Mouse (Mus musculus) forebrain, embryonic 16.5 days (tissue): ENCODE measurements at regions not wholly inside any gene's neighbourhood (a gene's known extent, or its start where the extent isn't known, plus 50 kb on each side); places are given as distances from the start of the nearest gene placed in this dataset.

Source experiments
- ATAC-seq: fragments of 200-750 bp; cut with Nextera tagmentation; 2 replicates; pipeline ENCODE4 v1.8.0; 2017; ENCODE audit warnings: mild to moderate bottlenecking, moderate library complexity
- H3K27ac ChIP-seq: fragments of 300-500 bp; sonication (generic); 2 replicates; pipeline ENCODE4 v1.5.1; 2014; ENCODE audit warnings: low read length, control low read depth
- H3K27me3 ChIP-seq: fragments of 300-500 bp; sonication (generic); replicated peaks from 2 replicates; pipeline ENCODE4 v1.6.1; 2014; ENCODE audit warnings: low read length; ENCODE audit not compliant: control insufficient read depth, insufficient read depth
- H3K36me3 ChIP-seq: fragments of 300-500 bp; sonication (generic); 2 replicates; pipeline ENCODE4 v1.6.1; 2014; ENCODE audit not compliant: control insufficient read depth, insufficient read depth
- H3K4me1 ChIP-seq: fragments of 300-500 bp; sonication (generic); replicated peaks from 2 replicates; pipeline ENCODE4 v1.6.1; 2014; ENCODE audit warnings: low read length; ENCODE audit not compliant: control insufficient read depth, insufficient read depth
- H3K4me2 ChIP-seq: fragments of 300-500 bp; sonication (generic); 2 replicates; pipeline ENCODE4 v1.6.1; 2014; ENCODE audit warnings: mild to moderate bottlenecking, low read length, control low read depth
- H3K4me3 ChIP-seq: fragments of 300-500 bp; sonication (generic); replicated peaks from 2 replicates; pipeline ENCODE4 v1.5.1; 2014; ENCODE audit warnings: mild to moderate bottlenecking, low read length, control low read depth
- H3K9ac ChIP-seq: fragments of 300-500 bp; sonication (generic); replicated peaks from 2 replicates; pipeline ENCODE4 v1.6.1; 2014; ENCODE audit warnings: low read depth, low read length, control low read depth
- H3K9me3 ChIP-seq: fragments of 300-500 bp; sonication (generic); 2 replicates; pipeline ENCODE4 v1.6.1; 2016; ENCODE audit warnings: low read length; ENCODE audit not compliant: control insufficient read depth
- WGBS: fragments of 180-500 bp; shearing (Covaris S2); extraction: QIAGEN DNeasy Blood & Tissue Kit; methylation state at CpG from one replicate; pipeline ENCODE4 v1.1.7; 2014; 5-methylcytosine and 5-hydroxymethylcytosine counted together

DNA sequence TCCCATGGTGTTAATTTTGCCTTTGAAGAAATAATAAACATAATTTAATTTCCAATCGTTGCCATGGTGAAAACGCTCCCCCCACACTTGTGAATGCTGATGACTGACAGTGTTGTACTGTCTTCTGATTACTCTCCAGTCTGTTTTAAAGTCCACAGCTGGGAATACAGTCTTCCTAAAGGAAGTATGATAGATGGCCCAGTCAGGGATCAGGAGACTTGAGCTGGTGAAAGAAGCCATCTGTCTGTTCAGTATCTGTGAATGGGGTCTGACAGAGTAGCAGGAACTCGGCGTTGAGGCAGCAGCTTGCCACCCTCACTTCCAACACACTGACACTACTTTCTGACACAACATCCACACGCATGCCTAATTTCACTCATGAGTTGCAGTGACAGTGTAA is 751.2 kb downstream of the Fat4 start:
- Histone ChIP-seq H3K27ac (no peak overlapping the region), H3K9ac (no peak overlapping the region), H3K36me3 (no peaks in the 10 kb centered on the region), H3K9me3 (no peaks in the 10 kb centered on the region), H3K4me1 (peaks cover 5% of the 10 kb centered on the region; the same call in 1 of the 2 replicates), H3K4me3 (no peak overlapping the region), H3K27me3 (no peaks in the 10 kb centered on the region), H3K4me2 (no peak overlapping the region)
- WGBS, result 56% methylated on average over 5 of the region's 5 CpGs
- peak; percentile 74 for ATAC-seq

DNA sequence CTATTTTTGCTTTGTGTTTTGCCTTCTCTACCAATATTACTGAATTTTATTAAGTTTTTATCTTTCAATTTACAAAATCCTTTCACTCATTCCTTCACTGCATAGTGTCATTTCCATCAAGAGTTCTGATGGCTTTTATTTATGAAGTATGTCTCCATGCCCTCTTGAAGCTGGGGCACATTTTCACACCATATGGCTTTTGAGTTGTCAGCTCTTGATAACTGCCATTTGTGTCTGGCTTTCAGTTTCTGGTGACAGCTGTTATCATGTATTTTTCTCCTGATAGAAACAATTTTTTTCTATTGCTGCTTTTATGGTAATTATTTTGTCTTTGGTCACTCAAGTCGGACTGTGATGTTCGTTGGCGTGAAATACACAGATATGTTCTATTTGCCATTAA is 756.5 kb downstream of the Fat4 start:
- Histone ChIP-seq H3K9ac (no peak overlapping the region), H3K36me3 (no peaks in the 10 kb centered on the region), H3K9me3 (no peaks in the 10 kb centered on the region), H3K27ac (no peak overlapping the region), H3K27me3 (no peaks in the 10 kb centered on the region), H3K4me2 (no peak overlapping the region), H3K4me3 (no peak overlapping the region), H3K4me1 (peaks cover 4% of the 10 kb centered on the region; the same call in 1 of the 2 replicates)
- 0 out of 2 replicates have a peak, but pooled peaks have one; percentile 31 for ATAC-seq
- 60% methylated on average over 3 of the region's 3 CpGs for WGBS

DNA sequence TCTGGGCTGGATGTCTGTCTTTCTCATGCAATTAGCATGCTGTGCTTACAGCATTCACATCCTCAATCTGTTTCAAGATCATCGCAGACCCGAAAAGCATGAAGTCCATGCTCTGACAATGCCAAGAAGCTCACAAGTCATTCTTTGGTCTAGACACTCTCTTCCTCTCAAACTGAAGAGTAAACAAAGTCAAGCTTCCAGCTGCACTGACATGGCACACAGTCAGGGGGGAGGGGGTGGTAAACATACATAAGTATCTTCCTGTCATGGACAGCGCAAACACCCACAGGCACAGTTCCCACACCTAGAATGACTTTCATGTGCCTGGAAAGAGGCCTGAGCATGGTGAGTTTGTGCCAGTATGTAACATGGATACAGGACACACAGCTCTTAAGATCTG is 780.1 kb downstream of the Fat4 start:
- no peak for ATAC-seq
- H3K4me2 ChIP-seq, result no peak overlapping the region
- H3K9ac ChIP-seq, result no peak overlapping the region
- no peaks in the 10 kb centered on the region for H3K36me3 ChIP-seq
- no peaks in the 10 kb centered on the region for H3K4me1 ChIP-seq
- WGBS, result 88% methylated on average over 3 of the region's 3 CpGs
- H3K27ac ChIP-seq, result no peak overlapping the region
- no peaks in the 10 kb centered on the region for H3K9me3 ChIP-seq
- no peak overlapping the region for H3K4me3 ChIP-seq
- no peaks in the 10 kb centered on the region for H3K27me3 ChIP-seq

DNA sequence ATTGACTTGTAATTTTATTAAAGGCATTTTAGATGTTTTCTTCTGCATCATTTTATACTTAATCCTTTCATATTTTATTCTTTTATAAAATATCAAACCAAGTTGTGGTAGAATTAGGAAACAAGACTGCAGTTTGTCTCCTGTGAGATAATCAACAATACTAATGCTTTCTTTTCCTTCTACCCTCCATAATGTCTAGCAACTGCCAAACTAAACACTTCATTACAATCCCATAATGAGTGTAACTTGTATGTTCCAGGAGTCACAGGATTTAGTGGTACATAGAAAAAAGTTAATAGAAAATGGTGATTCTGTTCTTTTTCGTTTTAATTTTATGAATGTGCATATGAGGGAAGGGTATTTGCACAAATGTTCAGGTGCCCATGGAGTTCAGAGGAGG is 782.4 kb downstream of the Fat4 start:
- Histone ChIP-seq H3K9me3 (no peaks in the 10 kb centered on the region), H3K27ac (no peak overlapping the region), H3K36me3 (no peaks in the 10 kb centered on the region), H3K27me3 (no peaks in the 10 kb centered on the region), H3K4me2 (no peak overlapping the region), H3K9ac (no peak overlapping the region), H3K4me1 (peaks cover 2% of the 10 kb centered on the region; the same call in 1 of the 2 replicates), H3K4me3 (no peak overlapping the region)
- ATAC-seq, result no peak
- WGBS, result 88% methylated on average over 1 of the region's 1 CpGs

DNA sequence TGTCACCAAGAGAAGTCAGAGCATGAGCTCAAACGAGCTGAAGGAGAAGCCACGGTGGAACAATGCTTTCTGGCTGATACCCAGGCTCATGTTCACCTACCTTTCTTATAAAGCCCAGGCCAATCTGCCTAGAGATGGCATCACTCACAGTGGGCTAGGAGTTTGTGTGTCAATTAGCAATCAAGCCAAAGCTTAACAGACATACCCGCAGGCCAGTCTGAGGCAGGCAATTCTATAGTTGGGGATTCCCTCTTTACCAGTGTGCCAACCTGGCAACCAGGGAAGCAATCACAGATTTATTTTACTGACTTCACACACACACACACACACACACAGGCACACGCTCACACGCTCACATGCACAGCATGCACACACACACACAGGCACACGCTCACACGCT is 787.3 kb downstream of the Fat4 start:
- no peaks in the 10 kb centered on the region for H3K36me3 ChIP-seq
- no peak overlapping the region for H3K27ac ChIP-seq
- no peak overlapping the region for H3K4me3 ChIP-seq
- WGBS, result 57% methylated on average over 7 of the region's 7 CpGs
- no peaks in the 10 kb centered on the region for H3K27me3 ChIP-seq
- 0 out of 2 replicates have a peak, but pooled peaks have one; percentile 18 for ATAC-seq
- H3K4me1 ChIP-seq, result peaks cover 2% of the 10 kb centered on the region; the same call in 1 of the 2 replicates
- no peaks in the 10 kb centered on the region for H3K9me3 ChIP-seq
- H3K4me2 ChIP-seq, result no peak overlapping the region
- H3K9ac ChIP-seq, result no peak overlapping the region

DNA sequence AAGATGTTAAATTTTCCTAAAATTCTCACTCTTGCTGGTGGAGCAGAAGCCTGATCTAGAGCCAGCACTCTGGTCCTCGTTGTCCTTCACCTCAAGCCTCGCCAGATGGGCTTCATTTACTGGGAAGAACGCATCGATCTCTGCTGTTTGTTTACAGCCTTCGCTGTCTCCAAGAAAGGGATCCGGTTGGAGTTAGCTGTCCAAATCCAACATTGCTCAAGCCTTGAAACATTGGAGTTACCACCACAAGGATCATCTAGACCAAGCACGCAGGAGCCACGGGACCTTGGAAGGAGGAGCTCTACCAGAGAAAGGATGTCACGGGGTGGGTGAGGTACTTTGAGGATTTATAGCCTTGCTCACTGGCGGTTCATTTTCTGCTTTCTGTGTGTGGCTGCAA is 788.2 kb downstream of the Fat4 start:
- Histone ChIP-seq H3K27me3 (no peaks in the 10 kb centered on the region), H3K36me3 (no peaks in the 10 kb centered on the region), H3K27ac (no peak overlapping the region), H3K4me2 (no peak overlapping the region), H3K9me3 (no peaks in the 10 kb centered on the region), H3K4me3 (no peak overlapping the region), H3K9ac (no peak overlapping the region), H3K4me1 (peaks cover 2% of the 10 kb centered on the region; the same call in 1 of the 2 replicates)
- ATAC-seq, result no peak
- WGBS, result 89% methylated on average over 10 of the region's 10 CpGs

DNA sequence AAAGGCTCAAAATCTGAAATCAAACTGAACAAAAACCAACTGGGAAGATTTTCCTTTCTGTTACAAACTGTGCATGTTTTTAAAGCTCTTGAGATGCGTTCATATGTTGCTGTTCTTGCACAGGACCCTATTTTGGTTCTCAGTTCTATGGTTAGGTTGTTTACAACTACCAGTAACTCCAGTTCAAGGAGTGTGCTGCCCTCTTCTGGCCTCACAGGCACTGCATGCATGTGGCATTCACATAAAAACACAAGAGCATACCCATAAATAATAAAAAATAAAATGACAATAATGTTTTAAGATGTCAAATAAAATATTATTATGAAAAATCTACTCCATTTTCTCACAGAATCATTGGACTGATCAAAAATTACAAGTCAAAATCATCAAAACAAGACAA is 818.9 kb downstream of the Fat4 start:
- no peak overlapping the region for H3K4me2 ChIP-seq
- H3K4me1 ChIP-seq, result no peaks in the 10 kb centered on the region
- no peak overlapping the region for H3K9ac ChIP-seq
- no peaks in the 10 kb centered on the region for H3K27me3 ChIP-seq
- WGBS, result 90% methylated on average over 1 of the region's 1 CpGs
- no peak overlapping the region for H3K4me3 ChIP-seq
- 0 out of 2 replicates have a peak, but pooled peaks cover 3% of the 10 kb centered on the region for H3K9me3 ChIP-seq
- H3K36me3 ChIP-seq, result no peaks in the 10 kb centered on the region
- no peak overlapping the region for H3K27ac ChIP-seq
- ATAC-seq, result no peak

DNA sequence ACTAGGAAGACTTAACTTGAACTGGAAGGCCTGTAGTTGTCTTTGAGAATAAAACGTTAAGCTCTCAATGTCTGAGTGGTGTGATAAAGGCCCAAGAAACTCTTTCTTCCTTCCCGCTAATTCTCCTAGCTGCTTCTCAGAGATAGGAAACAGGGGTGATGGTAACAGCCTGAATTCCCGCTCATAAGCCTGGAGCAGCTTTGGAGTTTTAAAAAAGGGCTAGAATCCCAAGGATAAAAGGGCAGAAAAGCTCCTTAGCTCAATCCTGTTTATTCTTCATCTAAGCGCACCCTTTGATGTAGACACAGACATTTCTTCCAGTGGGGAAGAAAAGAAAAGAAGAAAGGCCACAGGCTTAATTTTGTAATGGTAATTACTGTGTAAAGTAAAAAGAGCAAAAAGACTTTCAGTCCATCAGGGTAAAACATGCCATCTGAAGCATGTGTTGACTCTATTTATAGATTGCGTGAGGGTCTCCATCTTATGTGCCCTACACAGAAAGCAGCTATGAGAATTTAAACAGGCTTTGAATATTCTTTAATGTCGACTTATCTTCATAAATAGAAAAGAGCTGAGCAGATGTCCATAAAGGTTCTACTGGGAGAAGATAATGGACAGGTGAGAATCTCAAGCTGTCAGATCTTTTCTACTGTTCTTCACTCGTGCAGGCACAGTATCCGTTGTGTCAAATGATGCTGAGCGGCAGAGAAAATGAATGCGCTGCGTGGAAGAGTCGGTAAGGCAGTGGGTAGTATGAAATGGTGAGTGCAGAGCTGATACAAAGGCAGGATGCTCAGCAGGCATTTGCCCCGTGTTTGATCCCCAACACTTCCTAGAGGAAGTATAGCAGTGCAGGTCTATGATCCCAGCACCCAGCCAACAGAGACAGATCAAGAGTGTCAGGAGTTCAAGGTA is 818.0 kb upstream of the Intu start:
- Histone ChIP-seq H3K36me3 (no peaks in the 10 kb centered on the region), H3K4me2 (no peak overlapping the region), H3K9ac (no peak overlapping the region), H3K27me3 (no peaks in the 10 kb centered on the region), H3K4me1 (no peaks in the 10 kb centered on the region), H3K9me3 (no peaks in the 10 kb centered on the region), H3K4me3 (no peak overlapping the region), H3K27ac (no peak overlapping the region)
- WGBS, result 52% methylated on average over 13 of the region's 13 CpGs
- no peak for ATAC-seq

DNA sequence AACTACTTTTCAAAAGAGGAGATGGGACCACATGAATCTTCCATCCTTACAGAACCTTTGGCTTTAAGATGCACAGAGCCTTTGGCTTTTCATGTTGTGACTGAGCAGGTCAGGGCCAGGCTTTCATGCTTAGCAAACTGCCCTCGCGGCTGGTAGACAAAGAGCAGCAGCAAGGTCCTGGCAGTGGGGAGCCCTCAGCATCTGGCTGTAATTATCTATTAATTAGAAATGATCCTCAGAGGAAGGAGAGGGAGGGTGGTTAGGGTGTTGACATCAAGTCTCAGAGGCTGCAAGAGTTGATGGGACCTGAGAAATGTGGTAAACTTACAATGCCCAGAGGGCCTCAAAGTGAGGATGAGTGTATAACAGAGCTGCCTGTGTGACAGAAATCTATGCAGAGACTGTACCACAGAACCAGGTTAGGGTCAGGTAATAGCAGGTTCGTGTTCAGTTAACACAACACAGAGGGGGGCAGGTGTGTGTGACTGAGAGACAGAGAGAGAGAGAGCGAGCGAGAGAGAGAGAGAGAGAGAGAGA is 817.0 kb upstream of the Intu start:
- Histone ChIP-seq H3K9ac (no peak overlapping the region), H3K4me1 (no peaks in the 10 kb centered on the region), H3K27me3 (no peaks in the 10 kb centered on the region), H3K4me2 (no peak overlapping the region), H3K36me3 (no peaks in the 10 kb centered on the region), H3K4me3 (no peak overlapping the region), H3K9me3 (no peaks in the 10 kb centered on the region), H3K27ac (no peak overlapping the region)
- 45% methylated on average over 5 of the region's 5 CpGs for WGBS
- ATAC-seq, result no peak
